Mouse (Mus musculus) regulatory T cell (primary cell): ENCODE results near the gene Spata2.

Experiments
- in situ Hi-C: fragments of 300-600 bp; cut with MboI, MseI; formaldehyde crosslinking; loops from one replicate; pipeline ENCODE4 v1.15.1; 2025; ENCODE audit warnings: high pct_unique_total_duplicates

The Spata2 gene

DNA sequence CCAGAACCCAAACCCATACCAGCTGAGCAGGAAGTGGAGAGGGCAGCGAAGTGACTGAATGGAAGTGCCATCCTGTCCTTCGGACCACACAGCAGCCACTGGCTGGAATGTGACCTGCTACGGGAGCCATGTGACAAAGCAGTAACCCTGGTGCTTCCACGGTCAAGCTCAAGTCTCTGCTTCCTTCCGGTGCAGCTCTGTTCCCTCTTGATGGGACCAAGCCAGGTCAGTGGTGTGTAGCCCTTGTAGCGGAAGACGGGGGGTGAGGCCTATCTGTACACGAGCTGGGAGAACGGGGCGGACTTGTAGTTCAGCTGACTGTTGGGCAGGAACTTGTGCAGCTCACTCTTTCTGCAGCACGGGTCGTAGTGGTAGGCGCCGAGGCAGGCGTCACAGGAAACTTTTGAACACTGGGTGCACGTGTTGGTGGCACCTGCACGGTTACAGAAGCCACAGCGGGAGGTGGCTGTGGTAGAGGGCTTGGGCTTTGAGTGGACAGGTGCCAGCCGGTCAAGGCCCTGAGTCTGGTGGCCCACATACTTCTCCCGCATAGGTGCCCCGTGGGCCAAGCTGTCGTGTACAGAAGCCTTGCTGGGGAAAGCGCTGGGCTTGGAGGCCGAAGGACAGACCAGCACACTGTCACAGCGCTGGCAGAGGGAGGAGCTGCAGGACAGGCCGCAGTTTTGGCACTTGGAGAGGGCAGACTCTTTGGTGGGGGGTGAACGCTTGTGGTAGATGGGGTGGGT is 9.4 kb downstream of the Spata2 start:
- in situ Hi-C loops, result no loop called here

DNA sequence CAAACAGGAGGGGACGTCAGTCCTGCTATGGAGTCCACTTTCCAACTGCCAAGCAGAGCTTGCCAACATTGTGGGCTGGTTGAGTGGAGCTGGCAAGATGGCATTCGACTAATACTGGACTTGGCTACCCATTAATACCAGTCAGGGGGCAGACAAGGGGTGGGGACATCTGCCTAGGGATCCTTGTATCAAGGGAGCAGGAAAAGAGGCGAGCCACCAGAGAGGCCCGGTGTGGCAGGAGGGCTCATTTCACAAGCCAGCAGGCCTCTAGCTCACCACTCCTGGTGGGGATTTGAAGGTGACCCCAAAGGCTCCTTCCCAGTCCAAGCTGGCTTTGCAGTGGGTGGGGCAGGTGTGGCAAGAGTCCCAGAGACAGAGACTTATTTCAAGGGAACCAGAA is 10.0 kb downstream of the Spata2 start:
- in situ Hi-C loops, result no loop called here

DNA sequence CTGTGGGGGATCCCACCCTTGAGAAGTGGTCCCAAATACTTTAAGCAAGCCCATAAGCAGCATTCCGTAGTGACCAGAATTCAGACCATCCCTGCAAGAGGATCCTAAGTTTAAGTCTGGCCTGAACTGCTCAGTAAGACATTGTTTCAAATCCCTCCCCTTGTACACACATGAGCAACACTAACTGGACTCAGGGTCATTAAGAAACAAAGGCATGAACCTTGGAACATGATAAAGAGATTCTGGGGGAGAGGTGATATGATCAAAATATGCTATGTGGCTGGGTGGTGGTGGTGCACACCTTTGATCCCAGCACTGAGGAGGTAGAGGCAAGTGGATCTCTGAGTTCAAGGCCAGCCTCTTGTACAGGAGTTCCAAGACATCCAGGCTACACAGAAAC is 13.2 kb downstream of the Spata2 start:
- in situ Hi-C loops, result no loop called here

DNA sequence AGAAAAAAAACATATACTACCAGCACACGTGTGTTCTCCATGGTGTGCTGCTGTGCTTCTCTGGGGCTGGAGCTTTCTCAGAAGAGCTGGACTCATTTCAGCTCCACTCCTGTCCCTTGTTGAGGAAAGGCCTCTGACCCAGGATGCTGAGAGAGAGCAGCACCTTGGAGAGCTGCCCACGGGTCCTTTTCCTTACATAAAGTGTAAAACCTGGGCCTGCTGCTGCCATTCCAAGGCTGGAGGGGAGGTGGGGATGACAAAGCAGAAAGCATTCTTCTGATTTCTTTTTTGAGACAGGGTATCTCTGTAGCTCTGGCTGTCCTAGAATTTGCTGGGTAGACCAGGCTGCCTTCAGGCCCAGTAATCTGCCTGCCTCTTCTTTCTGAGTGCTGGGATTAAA is 14.6 kb downstream of the Spata2 start:
- in situ Hi-C loops, result no loop called here

DNA sequence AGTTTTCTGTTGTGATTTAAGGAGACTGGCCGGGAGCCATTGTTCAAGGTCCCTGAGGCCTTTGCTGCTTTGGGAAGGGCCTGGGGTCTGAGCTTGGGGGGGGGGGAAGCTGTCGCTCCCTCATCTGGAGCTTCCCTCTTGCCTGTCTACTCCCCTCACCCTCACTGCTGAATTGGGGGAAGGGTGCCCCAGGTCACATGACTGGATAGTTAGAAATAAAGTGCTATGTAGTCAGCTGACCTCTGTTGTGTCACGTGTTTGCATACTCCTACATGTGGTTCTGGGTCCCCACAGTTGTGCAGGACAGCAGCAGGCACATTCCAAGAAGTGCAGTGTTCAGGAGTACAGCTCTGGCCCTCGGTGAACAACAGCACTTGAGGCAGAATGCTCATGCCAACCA is 15.9 kb downstream of the Spata2 start:
- in situ Hi-C loops, result no loop called here

DNA sequence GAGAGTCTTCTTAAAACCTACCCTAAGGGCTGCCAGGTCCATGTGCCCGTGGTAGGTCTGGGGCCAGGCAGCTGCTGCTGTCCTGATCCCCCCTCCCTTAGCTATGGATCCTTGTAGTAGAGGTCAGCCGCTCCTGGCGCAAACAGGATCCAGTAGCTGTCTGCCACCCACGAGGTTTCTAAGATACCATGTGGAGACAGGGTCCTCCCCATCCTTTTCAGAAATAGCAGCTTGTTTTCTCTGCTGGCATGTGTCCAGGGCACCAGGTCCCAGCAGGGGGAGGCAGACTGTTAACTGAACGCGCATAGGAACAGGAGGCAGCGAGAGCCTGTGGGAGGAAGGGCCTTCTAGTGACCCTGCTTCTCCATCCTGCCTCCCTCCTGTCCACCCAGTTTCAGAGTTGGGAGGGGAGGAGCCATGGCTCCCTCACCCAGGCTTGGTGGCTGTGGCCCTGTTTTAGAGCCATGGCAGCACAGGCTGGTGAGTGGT is 16.4 kb downstream of the Spata2 start:
- in situ Hi-C loops, result no loop called here

DNA sequence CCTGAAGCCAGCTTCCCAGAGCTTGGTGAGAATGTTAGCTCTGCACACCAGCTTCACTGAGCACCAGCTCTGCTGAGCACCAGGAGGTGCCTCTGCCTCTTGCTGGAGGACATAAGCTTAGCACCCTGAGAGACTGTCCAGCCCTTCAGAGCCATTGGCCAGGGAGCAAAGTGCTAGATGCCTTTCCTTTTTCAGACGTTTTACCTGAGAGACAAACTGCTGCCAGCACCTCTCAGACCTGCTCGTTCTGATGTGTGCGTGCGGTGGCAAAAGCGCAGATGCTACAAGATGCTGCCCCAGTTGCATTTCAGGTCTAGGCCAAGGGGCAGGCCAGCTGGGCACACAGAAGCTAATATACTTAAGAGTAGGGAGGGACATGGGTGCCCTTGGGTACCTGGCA is 17.1 kb downstream of the Spata2 start:
- in situ Hi-C loops, result no loop called here

DNA sequence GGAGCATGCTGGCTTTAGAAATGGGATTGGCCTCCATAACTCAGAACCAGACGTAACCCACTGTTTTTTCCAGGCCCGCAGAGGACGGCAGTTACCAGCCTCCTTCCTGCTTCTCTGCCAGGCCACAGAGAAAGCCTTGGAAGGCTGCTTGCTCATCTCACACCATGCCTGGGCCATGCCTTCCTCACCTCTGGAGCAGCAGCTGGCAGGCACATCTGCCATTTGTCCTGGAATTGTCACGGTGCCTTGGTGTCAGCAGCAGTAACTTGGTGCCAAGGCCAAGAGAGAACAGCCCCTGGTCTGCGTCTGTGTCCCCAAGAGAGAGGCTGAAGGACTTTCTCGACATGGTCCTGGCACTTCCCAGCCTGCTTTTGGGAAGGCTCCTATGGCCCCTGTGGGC is 18.5 kb downstream of the Spata2 start:
- in situ Hi-C loops, result no loop called here

DNA sequence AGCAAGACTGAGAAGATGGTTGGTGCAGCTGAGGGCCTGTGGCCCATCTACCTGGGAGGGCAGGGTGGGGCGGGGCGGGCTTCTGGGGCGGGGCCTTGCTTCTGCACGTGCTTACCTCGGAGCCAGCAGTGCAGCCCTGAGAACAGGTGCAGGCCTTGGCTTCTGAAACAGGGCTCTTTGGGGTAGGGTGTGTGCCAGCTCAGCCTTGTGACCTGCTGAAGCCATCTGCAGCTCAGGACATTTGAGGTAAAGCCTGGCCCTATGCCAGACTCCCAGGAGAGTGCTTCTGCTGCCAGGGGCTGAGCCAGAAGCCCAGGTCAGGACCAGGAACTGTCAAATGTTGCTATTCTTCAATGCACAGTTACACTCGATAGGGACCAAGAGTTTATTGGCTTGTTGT is 21.1 kb downstream of the Spata2 start:
- in situ Hi-C loops, result no loop called here

DNA sequence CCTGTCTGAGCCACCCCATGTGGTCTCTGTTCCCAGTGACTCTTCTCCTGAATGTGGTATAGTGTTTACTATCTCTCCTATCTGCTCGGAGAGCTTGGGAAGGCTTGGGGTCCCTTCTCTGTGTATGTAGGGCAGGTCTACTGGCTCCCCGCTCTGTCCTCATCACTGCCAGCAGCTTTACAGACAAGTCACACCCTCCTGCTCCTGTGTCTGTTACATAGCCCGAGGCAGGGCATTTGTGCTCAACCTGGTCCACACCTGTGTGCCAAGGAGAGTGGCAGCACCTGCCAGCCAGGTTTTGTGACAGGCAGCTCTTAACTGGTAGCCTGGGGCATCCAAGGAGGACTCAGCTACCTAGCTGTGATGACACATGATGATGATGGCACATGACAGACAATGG is 22.1 kb downstream of the Spata2 start:
- in situ Hi-C loops, result no loop called here

DNA sequence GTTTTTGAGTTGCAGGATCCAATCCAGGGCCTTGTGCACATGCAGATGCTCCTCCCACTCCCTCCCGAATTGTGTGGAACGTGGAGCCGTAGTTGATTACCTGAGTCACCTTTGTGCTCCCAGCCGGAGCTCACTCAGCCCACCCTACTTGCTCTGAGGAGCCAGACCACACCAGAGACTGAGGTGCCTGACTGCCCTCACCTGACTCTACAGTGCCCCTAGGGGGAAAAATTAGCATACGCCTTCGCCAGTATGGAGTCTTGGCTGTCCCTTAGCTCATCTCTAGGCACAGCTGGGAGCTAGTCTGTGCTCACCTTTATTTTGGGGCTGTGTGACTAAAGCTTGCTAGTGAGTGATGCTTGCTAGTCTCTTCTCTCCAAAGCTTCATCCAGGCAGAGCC is 24.2 kb downstream of the Spata2 start:
- in situ Hi-C loops, result no loop called here

DNA sequence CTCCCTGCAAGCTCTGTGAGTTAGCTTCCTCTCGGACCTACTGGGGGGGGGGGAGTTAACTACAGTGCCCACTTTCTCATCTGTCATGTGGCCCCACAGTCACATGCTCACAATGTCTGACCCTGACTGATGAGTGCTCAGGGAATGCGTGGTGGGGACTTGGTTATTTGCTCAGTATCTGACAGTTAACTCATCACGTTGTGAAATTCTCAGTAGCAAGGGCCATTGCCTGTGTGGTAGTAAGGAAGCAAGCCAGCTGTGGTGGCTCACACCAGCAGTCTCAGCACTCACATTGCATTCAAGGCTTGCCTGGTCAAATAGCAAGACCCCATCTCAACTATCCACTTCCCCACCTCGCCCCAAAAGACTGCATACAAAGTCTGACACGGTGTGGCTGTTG is 25.5 kb downstream of the Spata2 start:
- in situ Hi-C loops, result no loop called here

DNA sequence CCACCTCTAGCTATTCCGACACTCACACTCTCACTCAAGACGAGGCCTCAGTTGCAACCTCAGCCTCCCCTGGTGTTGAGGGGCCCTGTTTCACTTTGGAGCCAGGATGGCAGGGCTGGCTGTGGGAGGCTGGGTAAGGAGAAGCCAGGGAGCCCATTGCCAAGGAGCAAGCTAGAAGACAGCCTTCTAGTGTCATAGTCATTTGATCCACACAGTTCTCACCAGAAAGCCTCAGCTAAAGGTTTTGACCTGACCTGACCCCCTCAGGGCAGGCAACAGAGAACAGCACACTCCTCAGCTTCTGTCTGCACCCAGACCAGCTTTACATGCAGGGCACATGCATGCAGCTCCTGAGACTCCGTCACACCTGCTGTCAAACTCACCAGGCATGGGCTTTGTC is 26.7 kb downstream of the Spata2 start:
- in situ Hi-C loops, result no loop called here

DNA sequence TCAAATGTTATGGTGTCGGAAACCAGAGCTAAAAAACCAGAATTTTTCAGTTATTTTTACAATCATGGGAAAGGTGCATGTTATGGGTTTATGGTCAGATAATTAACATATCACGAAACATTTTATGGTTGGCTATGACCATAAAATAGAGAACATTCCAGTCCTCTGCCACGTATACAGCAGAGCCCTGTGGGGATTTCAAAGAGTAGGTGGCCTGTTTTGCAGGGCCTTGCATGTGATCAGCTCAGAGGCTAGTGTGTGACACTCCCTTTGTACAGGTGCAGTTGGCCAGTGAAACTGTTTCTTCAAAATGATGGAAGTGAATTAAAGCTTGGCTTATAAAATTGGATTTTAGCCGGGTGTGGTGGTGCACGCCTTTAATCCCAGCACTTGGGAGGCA is 28.9 kb downstream of the Spata2 start:
- in situ Hi-C loops, result no loop called here

DNA sequence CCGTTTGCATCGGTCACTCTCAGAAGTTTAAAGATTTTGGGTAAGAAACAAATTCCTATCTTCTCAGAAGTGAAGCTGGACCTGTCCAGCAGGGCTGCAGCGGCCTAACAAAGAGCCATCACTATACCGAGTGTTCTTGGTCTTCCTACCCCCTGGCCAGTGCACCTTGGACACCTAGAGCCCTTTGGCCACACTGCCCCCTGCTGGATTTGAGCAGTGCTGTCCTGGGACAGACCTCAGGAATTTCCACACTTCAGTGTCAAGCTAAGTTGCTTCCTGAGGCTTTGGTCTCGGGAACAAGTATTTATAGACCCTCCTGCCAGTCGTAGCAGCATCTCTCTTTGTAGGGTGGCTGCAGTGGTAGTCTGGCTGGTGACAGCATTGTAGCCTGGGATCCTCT is 29.7 kb downstream of the Spata2 start:
- in situ Hi-C loops, result no loop called here

DNA sequence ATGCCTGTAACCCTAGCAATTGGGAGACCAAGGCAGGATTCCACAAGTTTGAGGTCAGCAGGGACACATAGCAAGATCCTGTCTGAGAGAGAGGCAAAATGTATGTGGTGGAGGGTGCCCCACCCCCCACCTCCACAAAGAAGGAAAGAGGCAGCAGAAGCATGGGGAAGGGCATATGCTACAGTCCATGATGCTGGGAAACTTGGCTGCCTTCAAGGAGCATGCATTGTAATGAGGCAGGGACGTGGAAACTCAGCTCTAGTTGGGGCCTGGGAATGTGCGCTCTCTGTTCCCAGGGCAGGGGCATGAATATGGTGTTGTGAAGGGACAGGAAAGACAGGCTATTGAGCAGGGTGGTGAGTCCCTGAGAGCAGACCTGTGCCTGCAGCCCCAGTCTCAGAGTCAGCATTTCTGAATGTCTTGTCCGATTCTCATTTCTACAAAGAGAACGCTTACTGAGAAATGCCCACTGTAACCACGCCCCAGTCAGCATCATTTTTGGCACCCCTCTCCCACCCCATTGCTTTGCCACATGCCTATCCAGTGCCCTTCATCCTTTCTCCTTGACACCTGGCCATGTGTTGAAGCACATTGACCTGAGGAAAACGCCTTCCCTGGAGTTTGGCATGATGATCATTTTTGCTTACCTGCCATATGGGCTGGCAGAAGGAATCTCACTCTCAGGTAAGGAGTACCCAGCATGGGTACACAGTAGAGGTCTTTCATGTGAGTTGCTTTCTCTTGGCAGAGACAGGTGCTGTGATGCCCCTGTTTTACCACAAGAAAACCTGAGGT is 33.4 kb downstream of the Spata2 start:
- in situ Hi-C loops, result no loop called here

DNA sequence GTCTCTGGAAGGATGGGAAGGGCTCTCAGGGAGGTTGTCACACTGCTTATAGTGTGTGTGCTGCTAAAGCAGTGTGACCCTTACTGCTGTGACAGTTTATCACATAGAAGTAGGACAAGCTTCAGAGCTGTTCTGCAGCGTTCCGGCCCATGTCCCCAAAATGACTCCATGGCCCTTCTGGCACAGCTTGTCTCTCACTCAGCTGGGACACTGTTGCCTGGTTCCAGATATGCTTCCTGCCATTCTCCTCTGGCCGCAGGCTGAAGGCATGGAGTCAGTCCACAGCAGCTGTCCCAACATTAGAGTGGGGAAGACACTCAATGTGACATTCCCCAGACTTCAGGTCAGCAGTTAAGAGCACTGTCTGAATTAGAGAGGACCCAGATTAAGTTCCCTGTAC is 34.1 kb downstream of the Spata2 start:
- in situ Hi-C loops, result no loop called here

DNA sequence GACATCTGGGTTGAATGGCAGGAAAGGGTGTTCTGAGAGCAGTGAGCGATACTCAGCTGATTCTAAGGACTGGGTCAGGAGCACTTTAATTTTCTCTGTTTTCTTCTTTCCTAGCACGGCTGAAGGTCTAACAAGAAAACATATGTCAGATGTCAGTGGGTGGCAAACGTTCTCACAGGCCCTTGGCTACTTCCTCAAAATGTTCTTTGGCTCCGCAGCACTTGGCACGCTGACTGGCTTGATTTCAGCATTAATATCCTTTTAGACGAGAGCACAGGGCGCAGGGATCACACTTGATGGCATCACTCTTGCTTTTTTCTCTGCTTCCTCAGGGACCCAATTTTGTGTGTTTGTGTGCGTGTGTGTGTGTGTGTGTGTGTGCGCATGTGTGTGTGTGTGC is 35.5 kb downstream of the Spata2 start:
- in situ Hi-C loops, result no loop called here

DNA sequence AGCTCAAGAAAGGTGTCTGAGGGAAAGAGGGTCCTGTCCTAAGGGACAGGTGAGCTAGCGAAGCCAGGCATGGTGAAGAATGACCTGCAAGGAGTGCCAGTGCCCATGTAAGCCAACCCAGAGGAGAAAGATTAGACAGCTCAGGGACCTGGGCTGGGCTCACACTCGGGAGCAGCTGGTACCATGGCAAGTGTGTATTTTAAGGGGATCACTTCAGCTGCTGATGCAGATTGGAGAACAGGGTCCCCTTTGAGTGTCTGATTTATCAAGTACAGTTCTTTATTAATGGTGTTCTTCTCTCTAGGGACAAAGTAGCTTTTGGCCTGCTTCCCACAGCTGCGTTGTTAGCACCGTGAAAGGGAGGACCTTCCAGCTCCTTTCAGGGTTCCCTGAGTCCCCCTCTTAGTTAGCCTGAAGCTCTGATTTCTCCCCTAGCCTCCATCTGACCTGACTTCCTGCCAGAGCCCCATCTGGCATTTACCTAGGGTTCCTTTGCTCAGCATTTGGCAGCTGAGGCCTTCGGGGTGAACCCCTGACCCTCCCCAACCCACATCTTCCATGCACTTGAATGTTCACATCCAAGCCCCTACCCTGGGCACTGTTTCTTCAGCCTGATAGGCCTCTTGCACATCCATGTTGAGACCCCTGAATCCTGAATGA is 36.2 kb downstream of the Spata2 start:
- in situ Hi-C loops, result no loop called here

DNA sequence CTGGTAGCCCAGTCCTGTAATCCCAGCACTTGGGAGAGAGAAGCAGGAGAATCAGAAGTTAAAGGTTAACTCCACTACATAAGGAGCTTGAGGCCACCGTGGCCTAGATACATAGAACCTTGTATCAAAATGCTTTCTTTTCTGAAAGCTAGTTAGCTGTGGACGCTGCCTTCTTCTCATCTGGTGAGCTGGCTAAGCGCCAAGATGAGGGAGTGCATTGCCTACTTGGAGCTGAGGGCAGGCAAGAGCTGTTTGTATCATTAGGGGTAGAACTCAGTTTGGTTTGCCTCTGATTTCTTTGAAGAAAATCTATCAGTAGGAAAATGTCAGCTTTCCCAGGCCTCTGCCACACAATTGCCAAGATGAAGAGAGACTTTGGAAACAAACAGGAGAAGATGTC is 38.9 kb downstream of the Spata2 start:
- in situ Hi-C loops, result no loop called here

DNA sequence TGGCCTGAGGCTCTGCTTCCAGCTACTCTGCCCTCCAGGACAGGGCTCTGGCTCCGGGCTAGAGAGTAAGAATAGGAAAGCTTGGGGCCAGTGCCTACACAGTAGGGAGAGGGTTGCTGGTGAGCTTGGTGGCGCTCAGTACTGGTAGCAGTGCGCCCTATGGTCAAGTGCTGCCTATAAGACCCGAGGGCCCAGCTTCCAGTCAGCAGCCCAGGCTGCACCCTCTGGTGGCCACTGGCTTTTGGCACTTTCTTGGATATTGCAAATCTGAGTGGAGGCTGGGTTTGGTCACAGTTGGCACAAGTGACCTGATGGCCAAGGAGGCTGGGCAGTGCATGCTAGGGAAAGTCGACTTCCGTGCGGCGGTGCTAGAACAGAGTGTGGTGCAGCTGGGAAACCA is 42.0 kb downstream of the Spata2 start:
- in situ Hi-C loops, result no loop called here

DNA sequence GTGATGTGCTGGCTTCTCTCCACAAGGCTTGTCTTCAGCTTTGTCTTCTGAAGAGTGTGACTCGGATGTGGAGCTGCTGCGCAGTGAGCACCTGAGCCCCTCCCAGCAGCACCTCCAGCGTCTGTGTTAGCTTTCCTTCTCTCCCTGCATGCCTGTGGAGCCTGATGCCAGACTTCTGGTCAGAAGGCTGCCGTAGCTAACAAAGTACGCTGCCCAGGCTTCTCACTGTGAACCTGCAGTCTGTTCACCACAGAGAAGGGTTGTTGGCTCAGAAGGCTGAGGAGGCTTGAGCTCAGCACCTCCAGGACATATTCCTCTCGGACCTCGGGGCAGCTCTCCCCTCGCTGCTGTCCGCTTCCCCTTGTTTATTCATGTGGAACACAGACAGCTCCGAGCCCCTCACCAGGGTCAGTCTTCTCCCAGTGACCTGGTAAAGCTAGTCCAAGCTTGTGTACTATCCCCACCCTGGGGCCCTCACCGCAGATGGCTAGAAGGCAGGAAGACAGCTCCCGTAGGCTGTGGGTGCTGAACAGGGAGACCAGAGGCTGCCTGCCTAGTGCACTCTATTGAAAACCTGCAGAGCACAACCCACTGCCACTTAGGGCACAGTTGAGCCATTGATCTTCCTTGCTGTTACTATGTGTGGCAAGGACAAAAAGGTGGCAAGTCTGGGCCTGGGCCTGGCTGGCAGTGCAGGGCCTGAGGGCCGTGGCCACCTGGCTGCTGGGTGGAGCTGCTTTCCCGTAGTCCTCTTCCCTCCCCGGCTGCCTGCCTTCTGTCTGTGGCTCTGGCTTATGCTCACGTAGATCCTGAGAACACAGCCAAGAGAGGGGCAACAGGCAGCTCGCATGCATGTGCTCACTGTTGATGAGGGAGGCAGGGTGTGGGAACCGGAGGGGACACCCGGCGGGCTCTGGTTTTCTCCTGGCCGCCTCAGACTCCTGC is 43.1 kb downstream of the Spata2 start:
- in situ Hi-C loops, result no loop called here
